Mouse (Mus musculus) CD4-positive, CD25-positive, alpha-beta regulatory T cell, adult 9 weeks (primary cell): ENCODE measurements around the gene Pcx. TPM values are rescaled to one million over a fixed set of nuclear protein-coding genes. Genes with fewer than 3 reads are reported as not detected.

Experiments used
- polyA plus RNA-seq: library from polyadenylated mRNA; unstranded; fragments of 100-300 nt; shearing (Covaris generic); gene quantifications from one replicate; pipeline ENCODE4 v1.2.1, GENCODE M21; 2017

The Pcx gene
- 4.6 TPM for polyA plus RNA-seq

DNA sequence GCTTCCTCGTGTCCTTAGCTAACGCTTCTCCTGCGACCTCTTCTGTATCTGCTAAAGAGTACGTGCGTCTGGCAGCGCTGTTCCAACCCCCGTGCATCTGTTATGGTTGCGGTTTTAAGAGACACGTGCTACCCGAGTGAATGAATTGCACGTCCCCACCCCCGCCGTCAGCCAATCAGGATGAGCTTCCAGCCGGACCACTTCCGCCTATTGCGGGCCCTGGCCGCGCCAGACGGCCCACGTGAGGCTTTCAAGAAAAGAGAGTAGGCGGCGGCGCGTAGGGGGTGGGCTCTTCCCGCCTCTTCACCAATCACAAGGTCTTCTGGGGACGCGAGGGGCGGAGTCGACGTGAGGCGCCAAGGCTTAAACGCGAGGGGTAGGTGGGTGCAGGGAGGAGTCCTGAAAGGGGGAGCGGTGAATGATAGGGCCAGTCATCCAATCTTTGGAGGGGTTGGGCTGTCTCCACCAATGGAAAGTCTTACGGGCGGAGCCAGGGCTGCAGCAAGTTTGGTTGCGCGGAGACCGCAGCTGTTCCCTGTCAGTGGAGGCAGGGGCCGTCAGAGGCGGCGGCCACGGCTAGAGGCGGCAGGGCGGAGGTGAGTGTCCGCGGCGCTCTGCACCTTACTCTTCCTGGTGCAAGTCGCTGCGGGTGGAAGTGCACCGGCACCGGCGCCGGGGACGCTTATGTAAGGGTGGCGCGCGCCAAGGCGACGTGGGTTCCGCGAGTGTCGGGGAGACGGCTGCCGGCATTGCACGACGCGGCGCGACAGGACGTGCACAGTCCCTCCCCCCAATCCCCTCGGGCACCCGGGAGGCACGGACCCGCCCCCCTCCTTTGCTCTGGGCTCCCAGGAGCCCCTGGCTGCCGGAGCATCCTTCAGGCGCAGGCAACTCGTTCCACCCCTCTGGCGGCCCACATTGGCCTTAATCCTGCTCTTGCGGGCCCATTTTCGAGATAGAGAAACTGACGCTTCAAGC is at the start of gene Pcx:
Pcx (plus strand) TSS at position 487 of the 978 bp plus-strand sequence.

DNA sequence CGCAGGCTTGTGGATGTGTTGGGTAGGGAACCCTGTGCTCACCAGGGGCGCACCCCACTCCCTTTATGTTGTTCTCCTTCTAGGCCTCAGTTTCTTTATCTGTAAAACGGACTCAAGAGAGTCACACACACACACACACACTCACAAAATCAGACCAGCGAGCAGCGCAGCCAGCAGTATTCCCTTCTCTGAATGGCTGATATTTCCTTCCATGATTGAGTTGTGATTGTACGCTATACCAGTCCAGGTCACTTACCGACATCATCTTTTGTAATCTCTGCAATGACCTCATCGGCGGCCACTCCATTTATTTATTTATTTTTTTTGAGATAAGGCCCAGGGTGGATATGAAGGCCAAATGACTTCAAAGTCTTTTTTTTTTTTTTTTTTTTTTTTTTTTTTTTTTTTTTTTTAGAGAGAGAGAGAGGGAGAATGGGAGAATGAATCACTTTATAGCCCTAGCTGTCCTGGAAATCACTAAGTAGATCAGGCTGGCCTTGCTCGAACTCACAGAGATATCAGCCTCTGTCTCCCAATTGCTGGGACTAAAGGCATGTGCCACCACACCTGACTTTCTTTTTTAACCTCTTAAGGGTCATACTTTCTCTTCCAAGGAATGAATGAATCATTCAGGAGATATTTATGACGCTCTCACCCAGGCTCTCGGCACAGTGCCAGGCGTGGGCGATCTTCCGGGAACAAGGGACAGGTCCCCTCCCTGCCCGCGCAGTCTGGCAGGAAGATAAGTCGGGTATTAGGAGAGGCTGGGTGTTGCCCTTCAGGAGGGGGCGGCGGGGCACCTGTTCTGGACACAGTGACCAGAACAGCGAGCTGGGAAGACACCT is 32.7 kb upstream of the Pcx start, which contains the start of gene Syt12:
Syt12 (minus strand) TSS at position 103 of the 845 bp plus-strand sequence.

DNA sequence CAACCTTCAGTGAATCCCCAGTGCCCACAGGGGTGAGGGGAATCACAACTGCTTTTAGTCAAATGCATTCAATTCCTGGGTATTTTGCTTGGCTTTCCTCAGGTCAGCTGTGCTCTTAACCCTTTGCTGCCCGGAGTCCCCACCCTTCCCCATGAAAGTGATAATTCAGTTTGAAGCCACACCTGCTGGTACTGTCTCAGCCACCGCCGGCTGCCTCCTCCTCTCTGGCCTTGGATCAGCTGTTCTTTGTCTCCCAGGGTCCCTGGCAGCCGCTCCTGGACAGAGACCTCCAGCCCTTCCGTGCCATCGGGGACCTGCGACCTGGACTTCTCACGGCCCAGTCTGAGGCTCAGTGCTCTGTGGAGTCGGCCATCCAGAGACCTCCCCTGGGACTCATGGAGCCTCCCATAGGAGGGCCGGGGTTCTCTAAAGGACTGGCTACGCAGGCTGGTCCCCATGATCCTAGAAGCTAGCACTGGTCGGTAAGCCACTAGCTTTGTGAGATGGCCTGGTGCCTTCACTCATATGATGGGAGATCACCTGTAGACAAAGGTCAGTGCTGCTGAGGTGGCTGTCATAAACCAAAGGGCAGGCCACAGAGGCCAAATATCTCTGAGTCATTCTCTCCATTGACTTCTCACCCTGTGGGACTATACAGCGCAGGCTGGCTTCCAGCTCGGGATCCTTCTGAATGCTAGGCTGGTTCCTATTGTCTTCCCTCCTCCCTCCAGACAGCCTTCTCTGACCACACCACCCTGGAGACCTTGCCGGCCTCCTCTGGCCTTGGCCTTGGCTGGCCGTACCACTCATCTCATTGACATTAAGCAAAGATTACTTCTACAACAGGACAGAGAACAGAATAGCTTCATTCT is 12.0 kb upstream of the Pcx start, which contains the start of gene 2010003K11Rik:
2010003K11Rik (minus strand) TSS at position 522 of the 872 bp plus-strand sequence.

DNA sequence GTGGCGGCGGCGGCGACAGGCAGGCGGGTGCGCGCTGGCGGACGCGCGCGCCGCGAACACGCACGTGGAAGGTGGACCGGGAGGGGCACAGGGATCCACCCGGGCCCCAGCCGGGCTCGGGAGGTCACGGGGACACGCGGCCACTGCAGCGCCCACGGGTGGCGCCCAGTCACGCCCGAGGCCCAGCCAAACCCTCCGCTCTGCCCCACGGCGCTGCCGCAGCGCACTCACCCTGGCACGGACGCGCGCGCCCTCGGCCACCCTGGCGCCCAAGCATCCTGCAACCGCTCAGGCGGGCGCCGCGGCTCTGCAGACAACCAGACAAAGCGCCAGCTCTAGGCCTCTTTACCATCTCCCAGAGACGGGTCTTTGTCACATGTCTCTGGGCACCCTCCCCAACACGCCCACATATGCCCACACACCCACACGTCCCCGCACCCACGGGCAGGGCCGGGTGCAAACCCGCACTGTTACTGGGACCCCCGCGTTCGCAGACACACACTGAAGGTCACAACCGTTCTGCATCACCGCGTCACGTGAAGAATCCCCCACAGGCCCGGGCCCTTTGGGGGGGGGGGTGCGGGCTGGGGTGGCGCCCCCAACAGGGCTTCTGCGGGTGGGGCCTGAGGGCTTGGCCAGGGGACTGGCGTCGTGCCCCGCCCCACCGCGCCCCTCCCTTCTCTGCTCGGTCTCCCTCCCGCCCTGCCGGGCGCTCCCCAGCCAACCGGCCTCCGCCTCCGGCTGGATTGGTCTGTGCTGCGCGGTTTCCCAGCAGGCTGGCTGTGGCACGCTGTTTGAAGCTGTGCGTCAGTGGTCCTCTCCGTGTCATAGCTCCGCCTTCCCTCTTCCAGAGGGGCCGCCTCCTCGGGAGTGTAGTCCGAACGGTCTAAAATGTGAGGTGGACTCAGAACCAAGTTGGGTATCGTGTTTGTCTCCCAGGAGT is 105.2 kb downstream of the Pcx start, which contains the start of gene Lrfn4:
Lrfn4 (minus strand) TSS at position 517 of the 943 bp plus-strand sequence.

DNA sequence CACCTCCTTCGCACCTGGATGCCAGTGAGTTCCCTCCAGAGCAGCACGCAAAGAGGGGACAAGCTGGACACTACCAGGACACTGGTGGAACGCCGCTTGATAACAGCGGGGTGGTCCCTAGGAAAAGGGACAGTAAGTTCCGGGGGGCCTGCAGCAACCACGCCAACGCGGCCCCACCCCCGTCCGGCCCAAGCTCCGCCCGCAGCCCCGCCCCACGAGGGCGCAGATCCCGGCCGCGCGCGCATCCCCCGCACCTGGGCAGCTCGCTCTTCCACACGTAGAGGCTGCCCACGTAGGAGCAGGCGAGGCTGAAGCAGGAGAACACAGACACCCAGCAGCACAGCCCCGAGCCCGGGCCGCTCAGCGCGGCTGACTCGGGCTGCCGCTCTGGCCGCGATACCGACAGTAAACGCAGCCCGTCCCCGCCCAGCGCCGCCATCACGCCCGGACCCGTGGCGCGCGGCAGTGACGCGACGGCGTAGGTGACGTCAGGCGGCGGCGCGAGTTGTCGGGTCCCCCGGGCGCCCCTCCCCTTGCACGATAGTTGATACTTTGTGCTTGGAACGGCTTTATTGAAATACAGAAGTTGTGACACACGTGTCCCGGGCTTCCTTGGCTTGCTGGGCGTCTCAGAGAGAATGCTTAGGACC is 115.0 kb downstream of the Pcx start, which contains the start of gene Rce1:
Rce1 (minus strand) TSS at position 463 of the 650 bp plus-strand sequence.

Other genes starting within 250 kb of the Pcx start
- gene Ssh3, start 241.3 kb upstream of the Pcx start, polyA plus RNA-seq = 1.5 TPM
- 3.8 TPM for gene Ankrd13d, start 227.3 kb upstream of the Pcx start, polyA plus RNA-seq
- gene Grk2, start 204.2 kb upstream of the Pcx start, polyA plus RNA-seq = 52.5 TPM
- 64.3 TPM for gene Kdm2a, start 112.2 kb upstream of the Pcx start, polyA plus RNA-seq
- 3.0 TPM for gene Rhod, start 71.0 kb upstream of the Pcx start, polyA plus RNA-seq
- not detected for gene Syt12, start 33.0 kb upstream of the Pcx start, polyA plus RNA-seq
- gene 2010003K11Rik, start 11.9 kb upstream of the Pcx start, polyA plus RNA-seq = not detected
- gene Lrfn4, start 105.2 kb downstream of the Pcx start, polyA plus RNA-seq = 0.12 TPM
- 51.1 TPM for gene Rce1, start 115.2 kb downstream of the Pcx start, polyA plus RNA-seq
- gene Gm960, start 188.2 kb downstream of the Pcx start, polyA plus RNA-seq = not detected
- 0.55 TPM for gene Sptbn2, start 200.7 kb downstream of the Pcx start, polyA plus RNA-seq
- gene Rbm4b, start 246.0 kb downstream of the Pcx start, polyA plus RNA-seq = 52.1 TPM